Mouse (Mus musculus) retina, adult 2 months (tissue): ENCODE measurements at regions not wholly inside any gene's neighbourhood (a gene's known extent, or its start where the extent isn't known, plus 50 kb on each side); places are given as distances from the start of the nearest gene placed in this dataset.
"Not testable (repeated sequence)": the region's sequence is repeated elsewhere in the genome, so short reads cannot be mapped to it uniquely, and the experiment has no call there.

Source experiments
- DNase-seq: peaks from one replicate; pipeline ENCODE4 v3.0.0-alpha.2; 2012; ENCODE audit warnings: low read depth, low spot score

DNA sequence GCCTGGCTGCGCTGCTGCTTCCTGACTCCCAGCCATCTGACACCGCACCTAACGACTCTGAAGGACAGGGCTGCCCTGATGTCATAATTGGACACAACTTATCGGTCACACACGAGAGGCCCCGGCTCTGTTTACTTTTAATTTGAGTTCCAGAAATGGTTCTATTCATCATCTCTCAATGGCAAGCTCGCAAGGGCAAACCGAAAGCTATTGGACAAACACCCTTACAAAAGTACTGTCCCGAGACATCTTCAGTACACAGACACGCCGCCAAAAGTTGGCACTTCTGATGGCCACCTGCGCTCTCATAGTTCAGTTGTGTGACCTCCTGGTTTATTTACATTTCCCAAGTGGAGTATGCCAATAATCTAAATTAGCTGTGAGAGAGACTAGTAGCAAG lies 274.9 kb downstream of the Gxylt1 start:
- no peak for DNase-seq

DNA sequence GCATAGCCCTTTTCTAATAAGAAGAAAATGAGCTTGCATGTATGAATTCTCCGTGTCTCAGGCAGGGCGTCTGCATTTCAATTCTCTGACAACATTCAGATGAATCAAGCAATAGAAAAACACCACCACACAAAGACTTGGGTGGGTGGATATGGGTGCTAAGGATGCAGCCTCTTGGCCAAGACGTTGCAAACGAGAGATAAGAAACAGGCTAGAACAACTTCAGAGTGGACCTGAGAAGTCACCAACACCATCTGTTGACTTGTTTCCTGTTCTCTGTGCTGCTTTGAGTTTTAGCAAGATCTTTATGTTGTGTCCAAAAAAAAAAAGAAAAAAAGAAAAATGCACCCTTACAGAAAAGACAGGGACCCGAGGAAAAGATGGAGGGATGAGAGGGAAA lies 277.0 kb downstream of the Gxylt1 start:
- no peak for DNase-seq

- no peak for DNase-seq
Measured at GRCm38 (mm10) chr15:92994191-92994671, 280.7 kb downstream of the Gxylt1 start.

GRCm38 (mm10) chr15:92993538-92994190 lies 281.3 kb downstream of the Gxylt1 start:
- DNase-seq = no peak

- DNase-seq = no peak
Measured at GRCm38 (mm10) chr15:92975774-92976173, 299.2 kb downstream of the Gxylt1 start.

DNA sequence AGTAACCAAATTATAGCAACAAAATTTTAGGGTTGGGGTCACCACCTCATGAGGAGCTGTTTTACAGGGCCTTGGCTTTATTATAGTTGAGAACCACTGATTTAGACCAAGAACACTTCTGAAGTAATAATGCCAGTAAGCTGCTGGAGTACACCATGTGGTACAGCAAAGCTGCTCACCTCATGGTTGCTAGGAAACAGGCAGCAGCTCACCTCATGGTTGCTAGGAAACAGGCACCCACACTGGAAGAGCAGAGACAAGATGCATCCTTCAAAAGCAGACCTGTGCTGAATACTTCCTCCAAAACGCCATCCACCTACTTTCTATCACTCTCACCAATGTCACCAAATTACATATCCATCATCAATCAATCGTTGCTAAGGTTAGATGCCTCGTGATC lies 300.0 kb downstream of the Gxylt1 start:
- DNase-seq = no peak

GRCm38 (mm10) chr15:92973651-92974229 lies 301.2 kb downstream of the Gxylt1 start:
- no peak for DNase-seq

GRCm38 (mm10) chr15:92965556-92965955 lies 309.4 kb downstream of the Gxylt1 start:
- no peak for DNase-seq

- no peak for DNase-seq
Measured at GRCm38 (mm10) chr15:92964901-92965300, 310.1 kb downstream of the Gxylt1 start.

GRCm38 (mm10) chr15:92964131-92964530 lies 310.8 kb downstream of the Gxylt1 start:
- DNase-seq = no peak

DNA sequence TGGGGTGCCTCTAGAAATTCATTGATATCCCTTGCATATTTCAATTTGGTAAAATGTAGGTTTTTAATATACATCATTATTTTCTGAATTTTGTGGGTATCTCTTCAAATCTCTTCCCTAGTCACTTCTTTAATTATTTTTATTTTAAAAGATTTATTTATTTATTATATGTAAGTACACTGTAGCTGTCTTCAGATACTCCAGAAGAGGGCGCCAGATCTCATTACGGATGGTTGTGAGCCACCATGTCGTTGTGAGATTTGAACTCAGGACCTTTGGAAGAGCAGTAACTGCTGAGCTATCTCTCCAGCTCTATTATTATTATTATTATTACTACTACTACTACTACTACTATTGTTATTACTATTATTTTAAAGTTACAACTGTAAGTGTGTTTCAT lies 324.1 kb downstream of the Gxylt1 start:
- not testable (repeated sequence) for DNase-seq

DNA sequence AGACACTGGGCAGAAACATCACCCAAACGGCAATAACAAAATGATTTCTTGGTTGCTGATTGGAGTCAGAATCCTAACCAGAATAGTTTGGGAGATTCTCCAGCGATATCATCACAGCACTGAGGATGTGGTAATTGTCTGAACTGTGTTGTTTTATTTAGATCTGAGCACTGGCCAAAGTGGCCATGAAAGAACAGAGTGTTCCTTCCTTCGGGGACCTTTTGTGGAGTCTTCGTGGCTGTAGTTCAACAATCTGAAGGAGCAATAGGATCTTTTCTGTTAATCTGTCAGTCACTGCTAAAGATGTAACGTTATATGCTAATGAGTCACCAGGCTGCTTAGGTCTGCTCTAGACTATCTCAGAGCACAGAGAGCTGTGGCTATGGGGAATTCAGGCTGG lies 328.8 kb downstream of the Gxylt1 start:
- no peak for DNase-seq

DNA sequence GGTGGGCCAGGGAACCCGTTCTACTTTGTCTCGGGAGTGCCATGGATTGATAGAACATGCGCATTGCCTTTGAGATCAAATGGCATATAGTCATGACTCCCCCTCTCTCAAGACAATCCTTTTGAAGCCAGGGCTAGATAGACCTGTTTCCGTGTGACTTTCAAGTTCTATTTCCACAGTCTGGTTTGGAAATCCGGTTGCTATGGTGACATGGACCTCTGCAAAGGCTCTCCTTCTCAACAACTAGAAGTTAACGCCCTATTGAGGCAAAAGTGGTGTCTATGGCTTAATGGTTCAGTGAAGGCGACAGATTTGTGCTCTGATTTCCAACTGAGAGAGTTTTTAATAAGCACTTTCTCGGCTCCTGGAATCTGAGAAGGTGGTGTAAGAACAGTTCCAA lies 371.2 kb downstream of the Gxylt1 start:
- no peak for DNase-seq

GRCm38 (mm10) chr15:92897277-92897676 lies 377.7 kb downstream of the Gxylt1 start:
- no peak for DNase-seq

DNA sequence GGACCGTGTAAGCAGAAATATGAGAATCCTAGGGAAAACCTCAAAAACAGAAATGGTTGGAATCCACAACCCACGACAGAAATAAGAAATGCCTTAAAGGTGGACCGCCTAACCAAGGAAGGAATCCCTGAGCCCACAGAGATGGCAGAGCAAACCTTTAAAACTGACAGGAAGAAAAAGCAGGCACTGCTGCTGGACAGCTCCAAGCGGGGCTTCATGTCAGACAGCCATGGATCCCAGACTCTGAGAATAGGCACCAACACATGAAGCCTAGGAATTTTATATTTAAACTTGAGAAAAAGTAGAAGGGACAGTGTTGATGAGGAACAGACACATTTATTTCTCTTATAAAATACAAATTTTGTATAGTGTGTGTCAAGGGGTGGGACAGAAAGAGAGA lies 379.1 kb downstream of the Gxylt1 start:
- DNase-seq = no peak

DNA sequence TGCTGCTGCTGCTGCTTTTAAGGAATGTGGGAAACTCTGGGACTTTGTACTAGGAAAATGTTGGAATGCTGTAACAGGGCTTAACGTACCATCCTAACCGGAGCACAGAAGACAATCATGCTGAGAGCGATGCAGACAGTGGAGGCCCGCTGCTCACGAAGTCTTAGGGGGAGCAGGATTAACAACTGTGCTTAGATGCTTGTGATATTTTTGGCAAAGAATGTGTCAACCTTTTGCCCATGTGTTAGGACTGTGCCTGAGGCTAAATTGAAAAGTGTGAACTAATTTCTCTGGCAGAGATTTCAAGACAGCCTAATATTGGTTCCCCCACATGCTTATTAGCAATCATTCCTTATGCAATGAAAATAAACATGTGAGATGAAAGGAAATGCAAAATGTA lies 398.5 kb downstream of the Gxylt1 start:
- DNase-seq = no peak

DNA sequence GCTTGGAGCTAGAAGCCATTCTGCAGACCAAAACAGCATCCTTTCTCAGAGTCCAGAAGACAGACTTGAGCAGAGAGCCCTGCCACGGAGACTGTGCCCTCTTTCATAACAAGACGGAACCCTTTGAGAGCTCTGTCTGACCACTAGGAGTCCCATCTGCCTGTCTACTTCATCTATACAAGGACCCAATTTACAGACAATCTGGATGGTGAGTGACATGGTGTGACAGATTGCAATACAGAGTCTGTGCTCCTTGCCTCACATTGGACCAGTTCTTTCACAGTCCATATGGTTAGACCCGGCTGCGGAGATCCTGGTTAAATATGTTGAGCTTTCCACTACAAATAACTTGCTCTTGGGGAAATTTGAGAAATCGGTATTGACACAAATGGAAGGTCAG lies 410.9 kb downstream of the Gxylt1 start:
- no peak for DNase-seq

- no peak for DNase-seq
Measured at GRCm38 (mm10) chr15:92850854-92851253, 424.1 kb downstream of the Gxylt1 start.

- DNase-seq = no peak
Measured at GRCm38 (mm10) chr15:92840035-92840434, 434.9 kb downstream of the Gxylt1 start.

DNA sequence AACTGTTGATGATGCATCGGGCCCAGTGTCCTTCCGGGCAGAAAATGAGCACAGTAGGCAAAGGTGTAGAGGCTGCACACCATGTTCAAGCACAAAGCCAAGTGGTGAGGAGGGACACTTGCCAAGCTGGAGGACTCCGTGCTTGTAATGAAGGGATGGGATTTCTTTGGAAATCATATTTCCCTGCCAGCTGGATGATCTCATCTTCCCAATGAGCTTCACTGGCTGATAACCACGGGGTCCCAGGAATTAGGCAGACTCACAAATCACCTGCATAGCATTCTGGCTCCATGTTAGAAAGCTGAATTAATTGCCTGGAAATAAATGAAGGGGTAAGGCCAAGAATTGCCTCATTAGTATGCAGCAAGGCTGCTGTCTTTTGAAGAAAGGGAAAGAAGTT lies 435.4 kb downstream of the Gxylt1 start:
- DNase-seq = no peak

- DNase-seq = no peak
Measured at GRCm38 (mm10) chr15:92826136-92826535, 429.5 kb downstream of the Pdzrn4 start.
